Mouse (Mus musculus): Measurements from ENCODE around the gene Becn1. TPM values are rescaled to one million over a fixed set of nuclear protein-coding genes. Genes with fewer than 3 reads are reported as not detected.
"Not testable (repeated sequence)": the region's sequence is repeated elsewhere in the genome, so short reads cannot be mapped to it uniquely, and the experiment has no call there.

Becn1 gene
- polyA plus RNA-seq, 1 experiment, result 64.0 TPM

- Histone ChIP-seq H3K4me1 (ENCODE audit: control insufficient read depth, insufficient read depth, insufficient read length) (peaks cover 3% of the 10 kb centered on the region; the same call in 1 of the 2 replicates), H3K4me3 (ENCODE audit: extremely low read depth, insufficient read depth, insufficient read length) (no peak overlapping the region; the same call in 1 of the 2 replicates), H3K27me3 (ENCODE audit: control insufficient read depth, insufficient read depth, low read length) (no peaks in the 10 kb centered on the region), H3K36me3 (ENCODE audit: control insufficient read depth, insufficient read depth, low read length) (no peaks in the 10 kb centered on the region), H3K27ac (ENCODE audit: insufficient read depth, low read length) (no peak overlapping the region)
- DNase-seq (ENCODE audit: low read depth in 1 of 2, low spot score in 2 of 2), result no peak
- 5% methylated on average over 9 of the region's 9 CpGs for WGBS
- TF ChIP-seq CTCF (IDR thresholded peaks at IDR 0.05; ENCODE audit: extremely low read depth, insufficient read depth, insufficient read length, insufficient replicate concordance) (no peak), POLR2A (IDR thresholded peaks at IDR 0.05; ENCODE audit: low read depth, low read length) (no peak)
Observed at GRCm38 (mm10) chr11:101338123-101338760, 36.2 kb upstream of the Becn1 start.

GRCm38 (mm10) chr11:101335685-101336084, 33.6 kb upstream of the Becn1 start:
- DNase-seq (ENCODE audit: low read depth in 1 of 2, low spot score in 2 of 2), result no peak
- TF ChIP-seq CTCF (IDR thresholded peaks at IDR 0.05; ENCODE audit: extremely low read depth, insufficient read depth, insufficient read length, insufficient replicate concordance) (no peak), POLR2A (IDR thresholded peaks at IDR 0.05; ENCODE audit: low read depth, low read length) (no peak)
- no peaks in the 10 kb centered on the region for H3K36me3 ChIP-seq (ENCODE audit: control insufficient read depth, insufficient read depth, low read length)
- 89% methylated on average over 9 of the region's 9 CpGs for WGBS
- no peak overlapping the region for H3K4me3 ChIP-seq (ENCODE audit: extremely low read depth, insufficient read depth, insufficient read length)
- H3K27me3 ChIP-seq (ENCODE audit: control insufficient read depth, insufficient read depth, low read length), result no peaks in the 10 kb centered on the region
- no peak overlapping the region for H3K27ac ChIP-seq (ENCODE audit: insufficient read depth, low read length)
- H3K4me1 ChIP-seq (ENCODE audit: control insufficient read depth, insufficient read depth, insufficient read length), result peaks cover 3% of the 10 kb centered on the region; the same call in 1 of the 2 replicates

- DNase-seq (ENCODE audit: low read depth in 1 of 2, low spot score in 2 of 2), result no peak
- TF ChIP-seq CTCF (IDR thresholded peaks at IDR 0.05; ENCODE audit: extremely low read depth, insufficient read depth, insufficient read length, insufficient replicate concordance) (no peak), POLR2A (IDR thresholded peaks at IDR 0.05; ENCODE audit: low read depth, low read length) (no peak)
- Histone ChIP-seq H3K27ac (ENCODE audit: insufficient read depth, low read length) (no peak overlapping the region), H3K36me3 (ENCODE audit: control insufficient read depth, insufficient read depth, low read length) (no peaks in the 10 kb centered on the region), H3K4me3 (ENCODE audit: extremely low read depth, insufficient read depth, insufficient read length) (no peak overlapping the region), H3K27me3 (ENCODE audit: control insufficient read depth, insufficient read depth, low read length) (no peaks in the 10 kb centered on the region), H3K4me1 (ENCODE audit: control insufficient read depth, insufficient read depth, insufficient read length) (peaks cover 3% of the 10 kb centered on the region; the same call in 1 of the 2 replicates)
- 56% methylated on average over 6 of the region's 6 CpGs for WGBS
Observed at GRCm38 (mm10) chr11:101334516-101334915, 32.4 kb upstream of the Becn1 start.

- Histone ChIP-seq H3K27ac (ENCODE audit: insufficient read depth, low read length) (no peak overlapping the region), H3K4me1 (ENCODE audit: control insufficient read depth, insufficient read depth, insufficient read length) (peaks cover 3% of the 10 kb centered on the region; the same call in 1 of the 2 replicates), H3K36me3 (ENCODE audit: control insufficient read depth, insufficient read depth, low read length) (no peaks in the 10 kb centered on the region), H3K4me3 (ENCODE audit: extremely low read depth, insufficient read depth, insufficient read length) (no peak overlapping the region), H3K27me3 (ENCODE audit: control insufficient read depth, insufficient read depth, low read length) (no peaks in the 10 kb centered on the region)
- no peak for DNase-seq (ENCODE audit: low read depth in 1 of 2, low spot score in 2 of 2)
- 77% methylated on average over 10 of the region's 10 CpGs for WGBS
- TF ChIP-seq POLR2A (IDR thresholded peaks at IDR 0.05; ENCODE audit: low read depth, low read length) (no peak), CTCF (IDR thresholded peaks at IDR 0.05; ENCODE audit: extremely low read depth, insufficient read depth, insufficient read length, insufficient replicate concordance) (no peak)
Observed at GRCm38 (mm10) chr11:101334023-101334422, 31.9 kb upstream of the Becn1 start.

- no peak for DNase-seq (ENCODE audit: low read depth in 1 of 2, low spot score in 2 of 2)
- Histone ChIP-seq H3K4me1 (ENCODE audit: control insufficient read depth, insufficient read depth, insufficient read length) (peaks cover 3% of the 10 kb centered on the region; the same call in 1 of the 2 replicates), H3K36me3 (ENCODE audit: control insufficient read depth, insufficient read depth, low read length) (no peaks in the 10 kb centered on the region), H3K4me3 (ENCODE audit: extremely low read depth, insufficient read depth, insufficient read length) (no peak overlapping the region), H3K27me3 (ENCODE audit: control insufficient read depth, insufficient read depth, low read length) (no peaks in the 10 kb centered on the region), H3K27ac (ENCODE audit: insufficient read depth, low read length) (no peak overlapping the region)
- 74% methylated on average over 3 of the region's 3 CpGs for WGBS
- TF ChIP-seq POLR2A (IDR thresholded peaks at IDR 0.05; ENCODE audit: low read depth, low read length) (no peak), CTCF (IDR thresholded peaks at IDR 0.05; ENCODE audit: extremely low read depth, insufficient read depth, insufficient read length, insufficient replicate concordance) (no peak)
Observed at GRCm38 (mm10) chr11:101332537-101332936, 30.5 kb upstream of the Becn1 start.

- not testable (repeated sequence) for H3K36me3 ChIP-seq (ENCODE audit: control insufficient read depth, insufficient read depth, low read length); H3K4me3 ChIP-seq (ENCODE audit: extremely low read depth, insufficient read depth, insufficient read length); H3K4me1 ChIP-seq (ENCODE audit: control insufficient read depth, insufficient read depth, insufficient read length); H3K27me3 ChIP-seq (ENCODE audit: control insufficient read depth, insufficient read depth, low read length); DNase-seq (ENCODE audit: low read depth in 1 of 2, low spot score in 2 of 2); H3K27ac ChIP-seq (ENCODE audit: insufficient read depth, low read length)
- 81% methylated on average over 6 of the region's 6 CpGs for WGBS
Observed at GRCm38 (mm10) chr11:101330961-101331360, 28.9 kb upstream of the Becn1 start.

- no peak within 1 kb of the TSS for H3K27ac ChIP-seq (ENCODE audit: insufficient read depth, low read length)
Observed at GRCm38 (mm10) chr11:101330371-101330924, 28.4 kb upstream of the Becn1 start, which contains the start of gene Aoc3. Gene Aoc3 (plus strand): TSS chr11:101330605.

More at GRCm38 (mm10) chr11:101330371-101330924, 28.4 kb upstream of the Becn1 start, which contains the start of gene Aoc3:
- 77% methylated on average over 7 of the region's 7 CpGs for WGBS
- Histone ChIP-seq H3K36me3 (ENCODE audit: control insufficient read depth, insufficient read depth, low read length) (peaks cover 1% of the 10 kb centered on the region; the same call in 1 of the 2 replicates), H3K4me1 (ENCODE audit: control insufficient read depth, insufficient read depth, insufficient read length) (no peaks in the 10 kb centered on the region), H3K27me3 (ENCODE audit: control insufficient read depth, insufficient read depth, low read length) (no peaks in the 10 kb centered on the region), H3K4me3 (ENCODE audit: extremely low read depth, insufficient read depth, insufficient read length) (no peak within 1 kb of the TSS)
- TF ChIP-seq CTCF (IDR thresholded peaks at IDR 0.05; ENCODE audit: extremely low read depth, insufficient read depth, insufficient read length, insufficient replicate concordance), result no peak
- TF ChIP-seq POLR2A (IDR thresholded peaks at IDR 0.05; ENCODE audit: low read depth, low read length), result no peak
- no peak for DNase-seq (ENCODE audit: low read depth in 1 of 2, low spot score in 2 of 2)
